Comparison of ENCODE assay signal across 11 mouse cellular contexts in genomic region chr1:119197415-119197700, GRCm38 (mm10).
A peak's percentile ranks its signal among the peaks of the same experiment; 100 is the strongest.
DNase-seq lines count a peak whose midpoint lies in the region; ATAC-seq and TF ChIP-seq lines count a peak whose summit lies in the region.
"Had no signal": no experiment of that assay in that cellular context is flagged by ENCODE, and none has a peak within 500 bp of the region (broad histone marks: within the 10 kb centered on the region; RNA-seq: fewer than 3 reads in every experiment).

No protein-coding gene starts in this region.

- no peaks in the 10 kb centered on the region for H3K9me3 ChIP-seq in hindbrain, postnatal 0 days (ENCODE audit: low read length)
- no peaks in the 10 kb centered on the region for H3K9me3 ChIP-seq in intestine, postnatal 0 days (ENCODE audit: control insufficient read depth)
- H3K9me3 ChIP-seq: forebrain, embryonic 10.5 days; midbrain, embryonic 12.5 days had no signal

- peak; percentile 6; the same call in 1 of the 2 replicates for ATAC-seq in hindbrain, postnatal 0 days
- ATAC-seq in intestine, postnatal 0 days, result no peak

- no peak for TF ChIP-seq POLR2A in lung, adult 2 months (IDR thresholded peaks at IDR 0.05; ENCODE audit: borderline replicate concordance, extremely low read depth, low read depth, low read length)

- DNase-seq in ovary, adult 18-20 months (ENCODE audit: low spot score), result peak; percentile 68
- no peak for DNase-seq in ovary, postnatal 10 days (ENCODE audit: low spot score)
- DNase-seq in heart, adult 9 months (ENCODE audit: low spot score in 2 of 2), result peak; percentile 42 to 47
- DNase-seq in hindbrain, postnatal 0 days (ENCODE audit: low spot score), result peak; percentile 32
- peak; percentile 66 for DNase-seq in ovary, postnatal 36 days (ENCODE audit: low spot score)
- no peak for DNase-seq in lung, adult 2 months
- no peak for DNase-seq in lung, adult 18-20 months

- H3K36me3 ChIP-seq in hindbrain, postnatal 0 days (ENCODE audit: insufficient read depth, low read length), result no peaks in the 10 kb centered on the region
- H3K36me3 ChIP-seq in intestine, postnatal 0 days (ENCODE audit: control insufficient read depth, insufficient read depth), result no peaks in the 10 kb centered on the region
- H3K36me3 ChIP-seq: forebrain, embryonic 10.5 days; midbrain, embryonic 12.5 days had no signal

- no peaks in the 10 kb centered on the region for H3K27me3 ChIP-seq in hindbrain, postnatal 0 days (ENCODE audit: insufficient read depth, low read length)
- H3K27me3 ChIP-seq in intestine, postnatal 0 days (replicated peaks; ENCODE audit: control insufficient read depth, insufficient read depth, low read length), result no peaks in the 10 kb centered on the region

- peaks cover 15% of the 10 kb centered on the region for H3K4me1 ChIP-seq in hindbrain, postnatal 0 days (ENCODE audit: insufficient read depth, low read length)
- H3K4me1 ChIP-seq in intestine, postnatal 0 days (replicated peaks; ENCODE audit: control insufficient read depth, insufficient read depth, low read length), result no peaks in the 10 kb centered on the region
- no peaks in the 10 kb centered on the region for H3K4me1 ChIP-seq in lung, adult 2 months (ENCODE audit: control insufficient read depth, insufficient read depth, low read length)

- 20% methylated on average over 7 of the region's 7 CpGs for WGBS in hindbrain, postnatal 0 days
- 41% methylated on average over 7 of the region's 7 CpGs for WGBS in intestine, postnatal 0 days
- WGBS in lung, adult 2 months, result 31% methylated on average over 7 of the region's 7 CpGs

- no peak overlapping the region for H3K27ac ChIP-seq in hindbrain, postnatal 0 days
- H3K27ac ChIP-seq in intestine, postnatal 0 days (ENCODE audit: low read depth, low read length), result no peak overlapping the region
- H3K27ac ChIP-seq: left cerebral cortex, adult 2 months; midbrain, embryonic 12.5 days had no signal

- no peak for TF ChIP-seq CTCF in hindbrain, postnatal 0 days (IDR thresholded peaks at IDR 0.05; ENCODE audit: low read depth)
- no peak for TF ChIP-seq CTCF in intestine, postnatal 0 days (IDR thresholded peaks at IDR 0.05; ENCODE audit: low read depth)
- no peak for TF ChIP-seq CTCF in lung, adult 2 months (IDR thresholded peaks at IDR 0.05; ENCODE audit: insufficient read depth, low read length)

- no peak overlapping the region for H3K4me3 ChIP-seq in hindbrain, postnatal 0 days (ENCODE audit: low read length)
- no peak overlapping the region for H3K4me3 ChIP-seq in intestine, postnatal 0 days (ENCODE audit: low read depth, low read length)
- no peak overlapping the region for H3K4me3 ChIP-seq in lung, adult 2 months (replicated peaks; ENCODE audit: extremely low read depth, low read depth, low read length)
- H3K4me3 ChIP-seq: forebrain, embryonic 10.5 days; left cerebral cortex, adult 2 months; midbrain, embryonic 12.5 days had no signal

- H3K9ac ChIP-seq in hindbrain, postnatal 0 days (replicated peaks; ENCODE audit: low read length), result no peak overlapping the region
- H3K9ac ChIP-seq in intestine, postnatal 0 days (ENCODE audit: low read depth, low read length), result no peak overlapping the region
- H3K9ac ChIP-seq: midbrain, embryonic 12.5 days had no signal

- H3K4me2 ChIP-seq in hindbrain, postnatal 0 days (ENCODE audit: low read depth, low read length), result no peak overlapping the region
- no peak overlapping the region for H3K4me2 ChIP-seq in intestine, postnatal 0 days (replicated peaks; ENCODE audit: low read depth)
- H3K4me2 ChIP-seq: midbrain, embryonic 12.5 days had no signal

Comparison
In these comparisons a context has a peak if more than half of its experiments do, and no peak if none do; other contexts are left out.
1. DNase-seq: peak in ovary, adult 18-20 months (single experiment), heart, adult 9 months (2 of 2), hindbrain, postnatal 0 days (single experiment) and ovary, postnatal 36 days (single experiment); none in ovary, postnatal 10 days (single experiment), lung, adult 2 months (single experiment) and lung, adult 18-20 months (0 of 2).